Mouse (Mus musculus): ENCODE measurements around the gene Htr6. TPM values are rescaled to one million over a fixed set of nuclear protein-coding genes. Genes with fewer than 3 reads are reported as not detected.

Htr6 gene
- polyA plus RNA-seq, 1 experiment from 2014 or later: not detected

DNA sequence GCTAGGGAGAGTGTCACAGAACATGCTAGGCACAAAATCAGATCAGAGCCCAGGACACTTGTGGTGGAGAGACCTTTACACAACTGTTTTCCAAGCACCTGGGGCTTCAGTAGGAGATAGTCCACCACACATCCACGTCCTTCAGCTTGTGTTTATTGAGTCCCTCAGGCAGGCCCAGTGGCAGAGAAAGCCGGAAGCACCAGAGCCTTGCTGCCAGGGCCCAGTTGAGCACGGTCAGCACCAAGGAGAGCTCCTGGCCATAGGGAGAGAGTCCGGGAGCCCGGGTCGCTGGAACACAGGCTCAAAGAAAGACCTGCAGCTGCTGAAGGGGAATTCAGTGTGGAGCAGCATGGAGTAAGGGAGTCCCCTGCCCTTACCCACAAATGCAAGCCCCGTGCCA lies 15.8 kb downstream of the Htr6 start:
- H3K4me2 ChIP-seq: no peak overlapping the region
- no peak overlapping the region for H3K4me3 ChIP-seq (ENCODE audit: low read depth, low read length)
- DNase-seq (peak; percentile 91), ATAC-seq (ENCODE audit: insufficient read depth) (no peak)
- no peak for TF ChIP-seq CTCF (IDR thresholded peaks at IDR 0.05; ENCODE audit: low read depth)
- WGBS: 8% methylated on average over 7 of the region's 7 CpGs
- no peaks in the 10 kb centered on the region for H3K4me1 ChIP-seq (ENCODE audit: insufficient read depth)
- H3K9me3 ChIP-seq (ENCODE audit: low read depth, low read length): no peaks in the 10 kb centered on the region
- H3K27ac ChIP-seq (ENCODE audit: low read depth): no peak overlapping the region
- no peak overlapping the region for H3K9ac ChIP-seq
- H3K36me3 ChIP-seq (ENCODE audit: insufficient read depth): no peaks in the 10 kb centered on the region
- H3K27me3 ChIP-seq (ENCODE audit: insufficient read depth, low read length): no peaks in the 10 kb centered on the region

DNA sequence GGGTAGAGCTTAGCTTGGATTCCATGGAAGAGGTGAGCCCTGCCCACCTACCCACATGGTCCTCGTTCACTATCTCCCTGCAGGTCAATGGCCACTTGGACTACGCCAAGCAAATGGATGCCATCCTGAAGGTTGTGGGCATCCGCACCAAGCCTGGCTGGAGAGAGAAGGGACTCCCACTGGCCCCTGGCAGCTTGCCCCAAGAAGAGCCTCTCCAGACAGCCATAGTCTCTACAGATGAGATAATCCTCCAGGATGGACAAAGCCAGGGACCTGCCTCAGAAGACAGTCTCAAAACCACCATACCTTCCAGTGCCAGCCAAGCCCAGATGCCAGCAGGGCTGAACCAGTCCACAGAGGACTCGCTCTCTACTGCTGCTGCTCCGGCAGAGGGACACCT lies 17.3 kb downstream of the Htr6 start:
- H3K9me3 ChIP-seq (ENCODE audit: low read depth, low read length): no peaks in the 10 kb centered on the region
- no peak for DNase-seq

DNA sequence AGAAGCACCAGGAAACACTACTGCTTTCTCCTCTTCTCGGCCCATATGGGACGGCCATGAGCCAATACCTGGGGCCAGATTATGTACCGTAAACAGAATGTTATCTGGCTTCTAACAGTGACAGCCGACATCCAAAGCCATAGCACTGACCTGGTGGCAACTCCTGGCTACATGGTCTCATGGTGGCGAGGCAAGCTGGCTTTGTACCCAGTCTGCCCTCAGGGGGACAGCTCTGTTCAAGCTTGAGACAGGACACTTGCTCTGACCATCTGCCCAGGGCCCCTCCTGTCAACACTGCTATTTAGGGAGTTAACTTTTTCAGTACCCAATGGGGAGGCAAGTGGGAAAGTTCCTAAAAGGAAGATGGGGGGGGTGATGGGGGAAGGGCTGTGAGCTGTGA lies 18.1 kb downstream of the Htr6 start:
- Histone ChIP-seq H3K9ac (no peak overlapping the region), H3K4me1 (ENCODE audit: insufficient read depth) (no peaks in the 10 kb centered on the region), H3K9me3 (ENCODE audit: low read depth, low read length) (no peaks in the 10 kb centered on the region), H3K27me3 (ENCODE audit: insufficient read depth, low read length) (no peaks in the 10 kb centered on the region), H3K36me3 (ENCODE audit: insufficient read depth) (no peaks in the 10 kb centered on the region), H3K27ac (ENCODE audit: low read depth) (no peak overlapping the region), H3K4me3 (ENCODE audit: low read depth, low read length) (no peak overlapping the region), H3K4me2 (no peak overlapping the region)
- TF ChIP-seq CTCF (IDR thresholded peaks at IDR 0.05; ENCODE audit: low read depth): no peak
- no peak for ATAC-seq (ENCODE audit: insufficient read depth)
- WGBS: 64% methylated on average over 5 of the region's 5 CpGs
- no peak for DNase-seq

More for the DNA sequence above, 17.3 kb downstream of the Htr6 start:
- Histone ChIP-seq H3K4me1 (ENCODE audit: insufficient read depth) (no peaks in the 10 kb centered on the region), H3K4me2 (no peak overlapping the region), H3K9ac (no peak overlapping the region), H3K27ac (ENCODE audit: low read depth) (no peak overlapping the region), H3K36me3 (ENCODE audit: insufficient read depth) (no peaks in the 10 kb centered on the region), H3K27me3 (ENCODE audit: insufficient read depth, low read length) (no peaks in the 10 kb centered on the region), H3K4me3 (ENCODE audit: low read depth, low read length) (no peak overlapping the region)
- no peak for TF ChIP-seq CTCF (IDR thresholded peaks at IDR 0.05; ENCODE audit: low read depth)
- ATAC-seq (ENCODE audit: insufficient read depth): no peak
- WGBS: 84% methylated on average over 5 of the region's 5 CpGs

DNA sequence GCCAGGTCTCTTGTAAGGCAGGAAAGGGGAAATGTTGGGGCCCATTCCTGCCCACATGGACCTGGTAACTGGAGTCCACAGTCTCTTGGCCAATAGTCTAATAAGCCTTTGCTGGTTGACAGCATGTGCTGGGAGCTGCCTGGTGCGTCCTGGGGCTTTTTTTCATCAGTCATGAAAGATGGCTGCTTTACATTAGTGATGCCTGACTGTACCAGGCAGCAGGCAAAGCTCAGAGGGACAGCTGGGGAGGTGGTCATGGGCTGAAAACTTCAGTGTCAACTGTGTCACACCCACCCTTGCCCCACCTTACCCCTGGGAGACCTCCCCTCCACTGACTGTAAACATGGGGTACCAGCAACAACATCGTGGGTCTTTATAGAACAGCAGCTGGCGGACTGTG lies 19.6 kb downstream of the Htr6 start:
- Histone ChIP-seq H3K9ac (no peak overlapping the region), H3K36me3 (ENCODE audit: insufficient read depth) (no peaks in the 10 kb centered on the region), H3K4me3 (ENCODE audit: low read depth, low read length) (no peak overlapping the region), H3K4me2 (no peak overlapping the region), H3K27ac (ENCODE audit: low read depth) (no peak overlapping the region), H3K4me1 (ENCODE audit: insufficient read depth) (no peaks in the 10 kb centered on the region), H3K27me3 (ENCODE audit: insufficient read depth, low read length) (no peaks in the 10 kb centered on the region), H3K9me3 (ENCODE audit: low read depth, low read length) (no peaks in the 10 kb centered on the region)
- DNase-seq (no peak), ATAC-seq (ENCODE audit: insufficient read depth) (no peak)
- 64% methylated on average over 3 of the region's 3 CpGs for WGBS
- no peak for TF ChIP-seq CTCF (IDR thresholded peaks at IDR 0.05; ENCODE audit: low read depth)

DNA sequence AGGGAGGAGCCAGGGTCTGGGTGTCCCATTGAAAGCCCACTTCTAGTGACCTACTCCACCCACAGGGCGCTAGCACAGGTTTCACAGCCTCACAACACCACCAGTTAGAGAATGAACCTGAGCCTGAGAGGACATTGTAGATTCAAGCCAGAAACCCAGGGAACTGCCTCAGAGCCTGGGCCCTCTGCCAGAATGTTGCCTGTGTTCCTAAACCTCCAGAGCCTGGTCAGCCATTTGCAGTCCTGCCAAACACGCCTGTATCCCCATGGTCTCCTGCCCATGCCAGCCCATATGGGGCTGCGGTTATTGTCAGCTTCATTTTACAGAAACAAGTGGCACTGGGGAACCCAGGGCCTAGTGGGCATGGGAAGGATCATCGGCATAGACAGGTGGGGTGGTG lies 20.0 kb downstream of the Htr6 start:
- 77% methylated on average over 4 of the region's 4 CpGs for WGBS
- ATAC-seq (ENCODE audit: insufficient read depth): no peak

DNA sequence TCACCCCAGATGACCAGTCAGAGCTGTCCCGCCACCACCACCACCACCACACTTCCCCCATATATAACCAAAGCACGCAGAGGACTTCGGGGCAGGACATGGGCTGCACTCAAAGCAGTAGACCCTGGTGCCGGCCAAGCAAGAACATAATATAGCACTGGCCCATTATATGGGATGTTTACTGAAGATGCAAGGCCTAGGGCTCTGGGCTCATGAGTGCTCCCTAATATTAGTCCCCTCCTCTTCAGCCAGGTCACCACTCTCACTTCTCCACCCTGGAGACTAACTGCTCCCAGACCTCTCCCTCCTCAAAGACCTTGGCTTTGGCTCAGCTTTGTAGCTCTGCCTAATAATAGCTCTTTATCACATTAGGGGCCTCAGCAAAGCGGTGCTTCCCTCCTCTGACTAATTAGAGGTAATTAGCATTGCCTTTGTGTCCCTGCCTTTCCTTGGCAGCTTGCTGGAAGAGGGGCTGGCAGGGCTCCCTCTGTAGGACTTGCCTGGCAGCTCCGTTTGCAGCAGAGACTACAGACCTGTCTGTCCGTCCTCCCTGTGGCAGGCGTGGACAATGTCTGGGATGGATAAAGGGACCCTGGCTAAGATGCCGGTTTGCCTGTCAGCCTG lies 21.0 kb downstream of the Htr6 start:
- H3K36me3 ChIP-seq (ENCODE audit: insufficient read depth): no peaks in the 10 kb centered on the region
- no peak overlapping the region for H3K4me3 ChIP-seq (ENCODE audit: low read depth, low read length)
- no peak for TF ChIP-seq CTCF (IDR thresholded peaks at IDR 0.05; ENCODE audit: low read depth)
- no peak for ATAC-seq (ENCODE audit: insufficient read depth)
- H3K4me1 ChIP-seq (ENCODE audit: insufficient read depth): no peaks in the 10 kb centered on the region
- DNase-seq: no peak
- no peaks in the 10 kb centered on the region for H3K9me3 ChIP-seq (ENCODE audit: low read depth, low read length)
- no peaks in the 10 kb centered on the region for H3K27me3 ChIP-seq (ENCODE audit: insufficient read depth, low read length)
- H3K9ac ChIP-seq: no peak overlapping the region
- 54% methylated on average over 9 of the region's 9 CpGs for WGBS
- H3K4me2 ChIP-seq: no peak overlapping the region
- no peak overlapping the region for H3K27ac ChIP-seq (ENCODE audit: low read depth)

More for the DNA sequence above, 20.0 kb downstream of the Htr6 start:
- Histone ChIP-seq H3K27ac (ENCODE audit: low read depth) (no peak overlapping the region), H3K9ac (no peak overlapping the region), H3K4me3 (ENCODE audit: low read depth, low read length) (no peak overlapping the region), H3K9me3 (ENCODE audit: low read depth, low read length) (no peaks in the 10 kb centered on the region), H3K27me3 (ENCODE audit: insufficient read depth, low read length) (no peaks in the 10 kb centered on the region), H3K4me1 (ENCODE audit: insufficient read depth) (no peaks in the 10 kb centered on the region), H3K36me3 (ENCODE audit: insufficient read depth) (no peaks in the 10 kb centered on the region), H3K4me2 (no peak overlapping the region)
- DNase-seq: no peak
- TF ChIP-seq CTCF (IDR thresholded peaks at IDR 0.05; ENCODE audit: low read depth): no peak

DNA sequence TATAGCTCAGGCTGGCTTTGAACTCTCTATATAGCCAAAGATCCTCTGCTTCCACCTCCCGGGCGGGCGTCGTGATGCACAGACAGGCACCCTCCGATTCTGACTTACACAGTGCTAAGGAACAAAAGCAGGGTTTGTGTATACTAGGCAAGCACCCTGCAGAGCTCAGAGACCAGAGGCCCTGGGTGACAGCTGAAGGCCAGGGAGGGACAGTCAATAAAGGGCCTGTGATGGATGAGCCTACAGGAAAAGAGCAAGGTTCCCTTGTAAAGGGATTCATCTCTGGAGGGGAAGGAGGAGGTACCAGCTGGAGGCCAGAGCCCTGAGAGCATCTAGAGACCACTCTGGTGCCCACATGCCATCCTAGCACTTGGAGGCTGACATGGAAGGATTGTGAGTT lies 22.0 kb downstream of the Htr6 start:
- Histone ChIP-seq H3K27ac (ENCODE audit: low read depth) (no peak overlapping the region), H3K27me3 (ENCODE audit: insufficient read depth, low read length) (no peaks in the 10 kb centered on the region), H3K4me3 (ENCODE audit: low read depth, low read length) (no peak overlapping the region), H3K9ac (no peak overlapping the region), H3K4me1 (ENCODE audit: insufficient read depth) (no peaks in the 10 kb centered on the region), H3K36me3 (ENCODE audit: insufficient read depth) (no peaks in the 10 kb centered on the region), H3K9me3 (ENCODE audit: low read depth, low read length) (no peaks in the 10 kb centered on the region), H3K4me2 (no peak overlapping the region)
- DNase-seq (no peak), ATAC-seq (ENCODE audit: insufficient read depth) (no peak)
- TF ChIP-seq CTCF (IDR thresholded peaks at IDR 0.05; ENCODE audit: low read depth): no peak
- 31% methylated on average over 5 of the region's 5 CpGs for WGBS

DNA sequence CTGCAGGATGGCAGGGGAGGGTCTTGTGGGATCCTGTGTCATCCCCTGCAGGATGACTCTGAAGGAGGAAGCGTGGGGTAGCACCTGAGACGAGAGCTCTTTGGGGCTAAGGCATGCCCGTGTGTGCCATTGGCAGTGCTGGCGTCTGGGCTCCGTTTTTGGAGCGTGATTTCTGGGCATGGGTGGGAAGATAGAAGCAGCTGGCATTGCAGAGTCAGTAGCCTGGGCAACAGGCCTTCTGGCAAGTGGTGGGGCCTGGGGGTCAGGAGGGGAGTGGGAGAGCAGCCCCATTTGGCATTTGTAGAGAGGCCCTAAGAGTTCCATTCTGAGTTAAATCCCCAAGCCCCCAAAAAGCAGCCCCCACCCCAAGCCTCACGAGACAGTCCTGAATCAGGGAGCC lies 22.6 kb downstream of the Htr6 start:
- Histone ChIP-seq H3K4me2 (no peak overlapping the region), H3K4me1 (ENCODE audit: insufficient read depth) (no peaks in the 10 kb centered on the region), H3K4me3 (ENCODE audit: low read depth, low read length) (no peak overlapping the region), H3K27me3 (ENCODE audit: insufficient read depth, low read length) (no peaks in the 10 kb centered on the region), H3K9ac (no peak overlapping the region), H3K36me3 (ENCODE audit: insufficient read depth) (no peaks in the 10 kb centered on the region), H3K27ac (ENCODE audit: low read depth) (no peak overlapping the region), H3K9me3 (ENCODE audit: low read depth, low read length) (no peaks in the 10 kb centered on the region)
- DNase-seq (no peak), ATAC-seq (ENCODE audit: insufficient read depth) (no peak)
- no peak for TF ChIP-seq CTCF (IDR thresholded peaks at IDR 0.05; ENCODE audit: low read depth)
- 76% methylated on average over 7 of the region's 7 CpGs for WGBS

All from lung, embryonic 14.5 days (tissue).